Mouse (Mus musculus) testis, adult 2 months (tissue): ENCODE measurements around the gene Col19a1. TPM values are rescaled to one million over a fixed set of nuclear protein-coding genes. Genes with fewer than 3 reads are reported as not detected.

Experiments used
- H3K27ac ChIP-seq: fragments of 200-500 bp; 2 replicates; pipeline ENCODE4 v1.5.1; 2012; ENCODE audit warnings: low read depth, low read length; ENCODE audit not compliant: control insufficient read depth, insufficient read depth
- H3K27me3 ChIP-seq: fragments of 200-500 bp; 2 replicates; pipeline ENCODE4 v1.6.1; 2012; ENCODE audit warnings: mild to moderate bottlenecking, low read length, moderate library complexity; ENCODE audit not compliant: control insufficient read depth, insufficient read depth
- H3K36me3 ChIP-seq: fragments of 200-500 bp; 2 replicates; pipeline ENCODE4 v1.6.1; 2012; ENCODE audit warnings: mild to moderate bottlenecking, low read length; ENCODE audit not compliant: control insufficient read depth, insufficient read depth
- H3K4me1 ChIP-seq: fragments of 200-500 bp; 2 replicates; pipeline ENCODE4 v1.6.1; 2012; ENCODE audit warnings: low read length; ENCODE audit not compliant: control insufficient read depth, insufficient read depth
- H3K4me3 ChIP-seq: fragments of 200-500 bp; 2 replicates; pipeline ENCODE4 v1.5.1; 2012; ENCODE audit warnings: low read depth, mild to moderate bottlenecking, low read length, moderate library complexity, mixed read lengths; ENCODE audit not compliant: control insufficient read depth
- CTCF ChIP-seq: fragments of 200-500 bp; IDR thresholded peaks from 2 replicates; pipeline ENCODE4 v1.5.1; 2012; ENCODE audit warnings: low read depth, mild to moderate bottlenecking, inconsistent platforms, low read length, moderate library complexity; ENCODE audit not compliant: control insufficient read depth, insufficient read depth, insufficient replicate concordance
- POLR2A ChIP-seq: fragments of 200-500 bp; IDR thresholded peaks from 2 replicates; pipeline ENCODE4 v1.6.1; 2012; ENCODE audit warnings: low read depth, mild to moderate bottlenecking, inconsistent platforms, low read length, moderate library complexity; ENCODE audit not compliant: control insufficient read depth
- polyA plus RNA-seq: library from polyadenylated mRNA; depleted of rRNA; stranded (reverse); fragments of >200 nt; gene quantifications from 2 replicates; pipeline ENCODE4 v1.2.3, GENCODE M21; 2012

Col19a1 gene
- polyA plus RNA-seq, 1 experiment: 0.69 TPM

DNA sequence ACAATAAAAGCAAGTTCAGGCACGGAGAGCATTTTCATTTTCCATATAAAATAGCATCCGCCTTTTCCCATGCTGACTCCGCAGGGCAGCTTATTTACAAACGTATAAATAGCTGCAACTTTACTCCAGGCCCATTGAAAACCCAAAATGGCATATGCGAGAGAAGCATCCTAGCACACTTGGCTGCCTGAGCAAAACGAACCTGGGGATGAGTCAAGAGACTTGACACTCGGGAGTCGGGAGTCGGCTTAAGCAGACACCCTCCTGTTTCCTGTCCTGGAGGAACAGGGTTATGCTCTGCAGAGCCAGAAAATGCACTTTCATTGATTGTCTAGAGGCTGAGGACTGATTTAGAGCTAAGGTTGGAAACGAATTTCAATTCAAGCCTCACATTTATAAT lies 29.3 kb downstream of the Col19a1 start:
- H3K4me3 ChIP-seq: no peak overlapping the region
- H3K4me1 ChIP-seq: no peaks in the 10 kb centered on the region
- TF ChIP-seq CTCF (no peak), POLR2A (no peak)
- no peaks in the 10 kb centered on the region for H3K27me3 ChIP-seq
- H3K36me3 ChIP-seq: no peaks in the 10 kb centered on the region
- H3K27ac ChIP-seq: no peak overlapping the region

DNA sequence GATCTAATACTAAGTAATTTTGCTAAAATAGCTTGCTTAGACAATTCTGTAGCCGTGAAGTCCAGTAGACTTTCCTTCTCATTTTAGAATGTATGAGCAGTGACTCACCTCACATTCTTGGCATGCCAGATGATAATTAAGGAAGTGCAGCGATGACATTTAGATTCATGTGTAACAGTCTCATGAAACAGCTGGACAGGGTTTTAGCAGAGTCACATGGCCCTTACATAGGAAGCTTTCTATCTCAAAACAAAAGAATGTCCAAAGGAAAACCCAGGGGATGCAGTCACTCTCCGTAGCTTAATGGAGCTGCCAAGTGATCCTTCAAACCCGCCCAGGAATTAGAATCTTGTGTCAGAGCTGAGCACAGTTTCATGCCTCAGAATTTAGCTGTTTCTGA lies 33.8 kb downstream of the Col19a1 start:
- no peaks in the 10 kb centered on the region for H3K27me3 ChIP-seq
- H3K4me1 ChIP-seq: no peaks in the 10 kb centered on the region
- H3K27ac ChIP-seq: no peak overlapping the region

DNA sequence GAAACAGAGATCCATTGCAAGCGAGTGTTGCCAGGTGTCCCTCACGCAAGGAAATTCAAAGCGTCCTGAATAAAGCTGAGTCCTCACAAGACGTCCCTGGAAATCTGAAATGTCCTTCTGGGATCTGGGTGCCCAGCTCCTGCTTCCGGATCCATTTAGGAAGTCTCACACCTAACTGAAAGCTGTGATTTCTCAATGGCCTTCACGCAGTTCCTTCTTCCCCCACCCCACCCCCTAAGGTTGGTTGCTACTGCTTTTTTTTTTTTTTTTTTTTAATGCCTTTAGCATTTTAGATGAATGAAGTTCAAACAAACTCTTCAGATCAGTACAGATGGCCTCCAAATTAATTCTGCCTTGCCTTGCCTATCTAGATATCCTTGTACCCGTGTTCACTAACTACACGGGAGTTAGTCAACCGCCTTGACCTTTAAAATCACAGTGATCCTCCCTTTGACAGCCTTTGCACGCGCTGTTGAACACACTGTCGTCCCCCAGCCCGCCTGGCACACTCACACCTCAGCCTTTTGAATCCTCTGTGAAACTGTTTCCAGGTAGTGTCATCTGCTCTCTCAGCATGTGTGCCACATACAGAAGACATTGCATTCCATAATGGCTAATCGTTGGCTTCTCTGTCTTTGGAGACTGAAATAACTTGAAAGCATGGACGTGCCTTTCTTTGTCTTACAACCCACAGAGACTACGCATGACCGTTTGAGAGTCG lies 36.6 kb downstream of the Col19a1 start:
- H3K36me3 ChIP-seq: no peaks in the 10 kb centered on the region
- H3K27ac ChIP-seq: no peak overlapping the region
- no peak for TF ChIP-seq POLR2A
- TF ChIP-seq CTCF: no peak
- H3K4me3 ChIP-seq: no peak overlapping the region
- no peaks in the 10 kb centered on the region for H3K4me1 ChIP-seq
- H3K27me3 ChIP-seq: no peaks in the 10 kb centered on the region

More for the DNA sequence above, 33.8 kb downstream of the Col19a1 start:
- H3K4me3 ChIP-seq: no peak overlapping the region
- no peaks in the 10 kb centered on the region for H3K36me3 ChIP-seq
- no peak for TF ChIP-seq CTCF

DNA sequence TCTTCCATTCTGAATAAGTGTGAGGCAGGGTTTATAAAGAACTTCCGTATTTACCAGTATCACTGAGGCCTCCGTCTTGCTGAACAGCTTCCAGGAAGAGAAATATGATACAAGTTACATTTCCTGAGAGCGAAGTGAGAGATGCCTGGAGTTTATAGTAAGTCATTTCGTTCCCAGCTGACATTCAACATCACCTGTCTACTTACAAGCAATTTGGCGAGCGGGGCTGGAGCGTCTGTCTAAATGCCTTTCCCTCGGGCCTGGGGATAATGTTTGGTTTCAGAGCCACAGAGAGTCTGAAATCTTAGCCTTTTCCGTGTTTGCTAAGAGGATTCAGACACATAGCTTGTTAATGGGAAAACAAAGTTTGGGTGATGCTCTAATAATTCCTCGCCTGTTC lies 37.2 kb downstream of the Col19a1 start:
- no peak overlapping the region for H3K4me3 ChIP-seq

DNA sequence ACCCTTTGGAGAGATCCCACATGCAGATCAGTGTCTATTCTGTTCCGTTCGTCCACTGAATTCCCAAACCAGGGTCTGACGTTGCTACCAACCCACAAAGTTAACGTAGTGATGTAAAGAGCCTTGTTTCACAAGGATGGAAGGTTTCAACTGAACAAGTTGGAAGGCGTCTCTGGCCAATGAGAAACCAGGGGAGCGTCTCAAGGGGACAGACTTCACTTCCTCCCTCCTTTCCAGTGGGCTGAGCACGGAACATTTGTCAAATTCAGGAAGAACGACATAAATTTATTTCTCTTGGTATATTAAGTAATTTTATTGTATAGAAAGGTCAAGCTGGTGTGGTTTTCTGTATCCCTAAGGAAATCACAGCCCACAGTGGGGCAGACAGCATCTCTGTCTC lies 38.2 kb downstream of the Col19a1 start:
- H3K27me3 ChIP-seq: no peaks in the 10 kb centered on the region
- H3K27ac ChIP-seq: no peak overlapping the region
- H3K4me3 ChIP-seq: no peak overlapping the region
- no peaks in the 10 kb centered on the region for H3K4me1 ChIP-seq
- TF ChIP-seq POLR2A: no peak
- TF ChIP-seq CTCF: no peak
- H3K36me3 ChIP-seq: no peaks in the 10 kb centered on the region

More for the DNA sequence above, 37.2 kb downstream of the Col19a1 start:
- TF ChIP-seq POLR2A: no peak
- TF ChIP-seq CTCF: no peak
- H3K4me1 ChIP-seq: no peaks in the 10 kb centered on the region
- H3K27ac ChIP-seq: no peak overlapping the region
- H3K36me3 ChIP-seq: no peaks in the 10 kb centered on the region
- no peaks in the 10 kb centered on the region for H3K27me3 ChIP-seq

DNA sequence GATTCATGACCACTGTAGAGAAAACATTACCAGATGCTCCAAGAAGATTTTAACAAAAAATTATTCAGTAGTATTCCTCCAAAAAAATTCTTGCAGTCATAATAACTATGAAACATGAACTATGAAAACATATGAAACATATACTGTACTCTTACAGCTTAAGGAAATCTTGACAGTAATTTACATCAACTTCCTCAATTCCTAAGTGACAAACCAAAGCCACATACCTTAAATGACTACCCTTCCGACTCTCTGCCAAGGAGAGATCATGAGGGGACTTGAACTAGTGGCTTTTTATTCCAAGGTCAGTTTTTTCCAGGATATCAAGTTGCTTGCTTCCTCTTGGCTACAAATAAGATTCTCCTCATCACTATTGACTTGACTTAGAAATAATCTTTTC lies 39.7 kb downstream of the Col19a1 start:
- Histone ChIP-seq H3K36me3 (no peaks in the 10 kb centered on the region), H3K27me3 (no peaks in the 10 kb centered on the region), H3K27ac (no peak overlapping the region), H3K4me1 (no peaks in the 10 kb centered on the region), H3K4me3 (no peak overlapping the region)
- TF ChIP-seq CTCF (no peak), POLR2A (no peak)

DNA sequence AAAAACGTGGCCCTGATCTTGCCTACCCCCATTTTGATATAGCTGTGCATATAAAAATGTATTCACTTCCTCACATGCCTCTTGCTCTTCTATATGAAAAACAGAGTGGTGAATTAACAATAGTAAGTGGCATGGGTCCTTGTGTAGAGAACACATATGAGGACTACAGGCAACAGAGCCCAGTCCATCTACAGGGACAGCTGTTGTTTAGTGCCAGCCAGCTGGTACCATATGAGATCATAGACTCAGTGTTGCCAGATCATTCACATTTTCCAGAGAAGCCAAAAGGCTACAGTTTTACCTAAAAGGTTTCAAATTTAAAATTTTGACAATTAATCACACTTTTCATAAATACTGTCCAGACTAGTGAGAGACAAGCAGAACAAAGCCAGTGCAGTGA lies 47.4 kb downstream of the Col19a1 start:
- H3K27me3 ChIP-seq: no peaks in the 10 kb centered on the region
- no peaks in the 10 kb centered on the region for H3K36me3 ChIP-seq
- no peaks in the 10 kb centered on the region for H3K4me1 ChIP-seq
- no peak for TF ChIP-seq POLR2A
- TF ChIP-seq CTCF: no peak
- H3K4me3 ChIP-seq: no peak overlapping the region
- H3K27ac ChIP-seq: no peak overlapping the region
